Mouse (Mus musculus): ENCODE results near the gene Abca13.

DNA sequence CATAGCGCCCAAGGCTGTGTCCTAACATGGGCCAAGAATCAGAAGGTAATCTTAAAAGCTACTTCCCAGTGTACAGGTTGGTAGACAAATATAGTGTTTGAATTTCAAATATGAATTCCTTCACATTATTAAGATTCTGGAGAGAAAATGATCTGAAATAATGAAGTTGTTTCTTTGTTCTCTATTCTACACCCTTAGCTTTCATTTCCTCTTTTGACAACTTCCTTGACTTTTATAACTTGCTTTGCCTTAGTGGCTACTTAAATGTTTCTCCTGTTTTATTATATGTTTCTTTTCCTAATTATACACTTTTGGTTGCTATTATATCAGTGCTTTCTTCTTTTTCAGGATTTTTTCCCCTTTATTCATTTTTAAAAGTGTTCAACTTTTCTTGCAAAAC lies 196.8 kb downstream of the Abca13 start:
- TF ChIP-seq CTCF (IDR thresholded peaks at IDR 0.05) = no peak
- no peak for TF ChIP-seq EP300 (IDR thresholded peaks at IDR 0.05)

Data from lung, postnatal 0 days (tissue).